8 mouse cellular contexts compared by ENCODE assay signal in the genomic region with DNA sequence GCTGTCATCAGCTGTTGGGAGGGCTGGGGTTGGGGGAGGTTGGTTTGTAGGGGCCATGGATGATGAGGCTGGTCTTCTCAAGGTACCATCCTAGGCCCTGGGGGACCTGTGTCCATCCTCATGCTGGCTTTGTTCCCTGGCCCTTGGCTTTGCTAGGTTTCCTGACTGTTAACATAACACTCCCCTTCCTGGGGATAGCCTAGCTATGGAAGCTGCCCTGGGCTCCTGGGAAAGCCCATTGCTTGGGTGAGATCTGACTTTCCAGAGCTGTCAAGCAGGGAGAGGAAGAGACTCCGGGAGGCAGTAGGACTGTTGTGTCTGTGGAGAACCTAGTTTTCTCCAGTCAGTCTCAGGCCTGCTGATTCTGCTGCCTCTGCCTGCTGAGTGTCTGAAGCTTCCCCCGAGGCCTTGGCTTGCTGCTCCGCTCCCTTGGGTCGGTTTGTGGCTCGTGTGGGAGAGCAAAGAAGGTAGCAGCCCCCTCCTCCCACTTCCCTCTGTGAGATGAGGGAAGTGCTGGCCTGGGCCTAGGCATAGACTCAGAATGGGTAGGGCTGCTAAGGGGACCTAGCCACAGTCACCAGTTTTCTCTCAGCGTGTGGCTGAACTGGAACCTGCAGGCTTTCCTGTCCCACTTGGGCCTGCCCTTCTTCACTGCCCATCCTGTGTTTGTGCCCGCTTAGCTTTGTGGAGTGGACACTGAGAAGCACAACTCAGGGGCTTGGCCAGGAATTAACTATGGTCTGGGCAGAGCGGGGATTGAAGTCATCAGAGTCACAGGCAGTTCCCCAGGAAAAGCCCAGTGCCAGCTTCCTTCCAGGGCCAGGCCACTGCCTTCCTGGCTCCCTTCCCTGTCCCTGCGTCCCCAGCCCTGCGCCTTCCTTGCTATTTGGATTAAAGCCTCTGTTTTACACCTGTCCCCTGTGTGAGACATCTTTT. TPM values are rescaled to one million over a fixed set of nuclear protein-coding genes. Genes with fewer than 3 reads are reported as not detected.
DNase-seq lines count a peak whose midpoint lies in the region; ATAC-seq and TF ChIP-seq lines count a peak whose summit lies in the region.

No protein-coding gene starts in this region.

- H3K36me3 ChIP-seq in heart, adult 2 months (ENCODE audit: control insufficient read depth, insufficient read depth, low read length) = peaks cover 20% of the 10 kb centered on the region
- H3K36me3 ChIP-seq in embryonic facial prominence, embryonic 14.5 days (ENCODE audit: control insufficient read depth, insufficient read depth, low read length) = peaks cover 71% of the 10 kb centered on the region
- peaks cover 71% of the 10 kb centered on the region for H3K36me3 ChIP-seq in lung, embryonic 14.5 days (ENCODE audit: insufficient read depth)
- peaks cover 52% of the 10 kb centered on the region for H3K36me3 ChIP-seq in midbrain, embryonic 14.5 days (ENCODE audit: control insufficient read depth, insufficient read depth, low read length)

- peak; percentile 22; the same call in 1 of the 2 replicates for TF ChIP-seq POLR2A in heart, adult 2 months (IDR thresholded peaks at IDR 0.05; ENCODE audit: insufficient read depth, low read depth, low read length)
- TF ChIP-seq POLR2A in cerebellum, adult 2 months (IDR thresholded peaks at IDR 0.05; ENCODE audit: borderline replicate concordance, insufficient read depth, low read length) = no peak

- H3K9ac ChIP-seq in heart, adult 2 months (ENCODE audit: low read depth, low read length) = peak overlapping the region; percentile 58
- H3K9ac ChIP-seq in embryonic facial prominence, embryonic 14.5 days (ENCODE audit: low read depth, low read length) = 0 out of 2 replicates have a peak overlapping the region, but pooled peaks have one; percentile 5
- no peak overlapping the region for H3K9ac ChIP-seq in lung, embryonic 14.5 days
- H3K9ac ChIP-seq in midbrain, embryonic 14.5 days (replicated peaks; ENCODE audit: low read length) = no peak overlapping the region

- WGBS in heart, adult 2 months = 19% methylated on average over 10 of the region's 10 CpGs
- 12% methylated on average over 10 of the region's 10 CpGs for WGBS in cerebellum, adult 2 months
- 70% methylated on average over 10 of the region's 10 CpGs for WGBS in embryonic facial prominence, embryonic 14.5 days
- WGBS in lung, embryonic 14.5 days = 77% methylated on average over 10 of the region's 10 CpGs
- WGBS in midbrain, embryonic 14.5 days = 89% methylated on average over 10 of the region's 10 CpGs

- no peak for TF ChIP-seq EP300 in heart, adult 2 months (IDR thresholded peaks at IDR 0.05; ENCODE audit: insufficient read depth, low read depth, low read length)

- no peak for ATAC-seq in embryonic facial prominence, embryonic 14.5 days (ENCODE audit: low read depth)
- ATAC-seq in lung, embryonic 14.5 days (ENCODE audit: insufficient read depth) = no peak
- ATAC-seq in midbrain, embryonic 14.5 days (ENCODE audit: low FRiP score, low TSS enrichment) = no peak

- DNase-seq in heart, adult 2 months = peak; percentile 62
- no peak for DNase-seq in heart, adult 9 months (ENCODE audit: low spot score in 2 of 2)
- DNase-seq in cerebellum, adult 2 months = peak; percentile 70 to 80
- no peak for DNase-seq in embryonic facial prominence, embryonic 14.5 days (ENCODE audit: low spot score)
- DNase-seq in lung, embryonic 14.5 days = no peak
- no peak for DNase-seq in left cerebral cortex, adult 18-20 months (ENCODE audit: low spot score in 2 of 2)
- no peak for DNase-seq in urinary bladder, adult 18-20 months (ENCODE audit: low spot score in 2 of 2)
- DNase-seq in midbrain, embryonic 14.5 days = no peak

- no peak overlapping the region for H3K4me2 ChIP-seq in embryonic facial prominence, embryonic 14.5 days (ENCODE audit: low read depth, low read length)
- H3K4me2 ChIP-seq in lung, embryonic 14.5 days = no peak overlapping the region
- H3K4me2 ChIP-seq in midbrain, embryonic 14.5 days (ENCODE audit: low read length) = no peak overlapping the region

- peaks cover 55% of the 10 kb centered on the region for H3K4me1 ChIP-seq in heart, adult 2 months (ENCODE audit: control insufficient read depth, insufficient read depth, low read length)
- H3K4me1 ChIP-seq in cerebellum, adult 2 months (ENCODE audit: control insufficient read depth, insufficient read depth, low read length) = peaks cover 40% of the 10 kb centered on the region
- H3K4me1 ChIP-seq in embryonic facial prominence, embryonic 14.5 days (ENCODE audit: control insufficient read depth, insufficient read depth, low read length) = peaks cover 35% of the 10 kb centered on the region
- H3K4me1 ChIP-seq in lung, embryonic 14.5 days (ENCODE audit: insufficient read depth) = peaks cover 37% of the 10 kb centered on the region
- H3K4me1 ChIP-seq in midbrain, embryonic 14.5 days (ENCODE audit: control insufficient read depth, insufficient read depth, low read length) = peaks cover 12% of the 10 kb centered on the region

- TF ChIP-seq CTCF in heart, adult 2 months (IDR thresholded peaks at IDR 0.05) = no peak
- TF ChIP-seq CTCF in cerebellum, adult 2 months (IDR thresholded peaks at IDR 0.05; ENCODE audit: borderline replicate concordance, insufficient read depth, low read depth, low read length) = no peak
- TF ChIP-seq CTCF in lung, embryonic 14.5 days (IDR thresholded peaks at IDR 0.05; ENCODE audit: low read depth) = no peak

- intact Hi-C loops in heart, adult 2 months (cut with DNase I) = no loop called here

- no peaks in the 10 kb centered on the region for H3K79me2 ChIP-seq in heart, adult 2 months (replicated peaks; ENCODE audit: control insufficient read depth, insufficient read depth, low read length)

- H3K9me3 ChIP-seq in embryonic facial prominence, embryonic 14.5 days (ENCODE audit: control insufficient read depth, low read length) = peaks cover 13% of the 10 kb centered on the region
- peaks cover 5% of the 10 kb centered on the region; the same call in 1 of the 2 replicates for H3K9me3 ChIP-seq in lung, embryonic 14.5 days (ENCODE audit: low read depth, low read length)
- H3K9me3 ChIP-seq in midbrain, embryonic 14.5 days (ENCODE audit: control insufficient read depth, low read length) = no peaks in the 10 kb centered on the region

- H3K27ac ChIP-seq in heart, adult 2 months = peak overlapping the region; percentile 97
- H3K27ac ChIP-seq in cerebellum, adult 2 months (ENCODE audit: insufficient read depth, low read length) = peak overlapping the region; percentile 63
- peak overlapping the region; percentile 21; the same call in 1 of the 2 replicates for H3K27ac ChIP-seq in embryonic facial prominence, embryonic 14.5 days (replicated peaks; ENCODE audit: low read depth, low read length)
- peak overlapping the region; percentile 100; the same call in 1 of the 2 replicates for H3K27ac ChIP-seq in lung, embryonic 14.5 days (ENCODE audit: low read depth)
- no peak overlapping the region for H3K27ac ChIP-seq in midbrain, embryonic 14.5 days (replicated peaks; ENCODE audit: low read depth, low read length)

- no peak overlapping the region for H3K4me3 ChIP-seq in heart, adult 2 months
- H3K4me3 ChIP-seq in cerebellum, adult 2 months (replicated peaks; ENCODE audit: insufficient read depth, low read depth, low read length) = no peak overlapping the region
- no peak overlapping the region for H3K4me3 ChIP-seq in embryonic facial prominence, embryonic 14.5 days (ENCODE audit: low read depth, low read length)
- no peak overlapping the region for H3K4me3 ChIP-seq in lung, embryonic 14.5 days (ENCODE audit: low read depth, low read length)
- H3K4me3 ChIP-seq in midbrain, embryonic 14.5 days (replicated peaks; ENCODE audit: low read depth, low read length) = no peak overlapping the region

- no peaks in the 10 kb centered on the region for H3K27me3 ChIP-seq in heart, adult 2 months (ENCODE audit: control insufficient read depth, insufficient read depth, low read length)
- no peaks in the 10 kb centered on the region for H3K27me3 ChIP-seq in cerebellum, adult 2 months (ENCODE audit: control insufficient read depth, insufficient read depth, low read length)
- H3K27me3 ChIP-seq in embryonic facial prominence, embryonic 14.5 days (replicated peaks; ENCODE audit: control insufficient read depth, insufficient read depth, low read length) = no peaks in the 10 kb centered on the region
- no peaks in the 10 kb centered on the region for H3K27me3 ChIP-seq in lung, embryonic 14.5 days (ENCODE audit: insufficient read depth, low read length)
- H3K27me3 ChIP-seq in midbrain, embryonic 14.5 days (ENCODE audit: control insufficient read depth, insufficient read depth, low read length) = no peaks in the 10 kb centered on the region

RNA-seq across cellular contexts. Expression of a gene that starts 26.9 kb away (rescaled TPM):
- total RNA-seq in heart, adult 2 months (2021) = 1 to 10 TPM; 2.8 to 3.0 TPM
- 3.4 and 5.6 TPM in 2 replicates for polyA plus RNA-seq in heart, adult 2 months (2012; rRNA removed)
- 5.1 and 7.5 TPM in 2 replicates for polyA plus RNA-seq in cerebellum, adult 2 months (2012; rRNA removed)
- 3.4 TPM in 2 replicates for polyA plus RNA-seq in embryonic facial prominence, embryonic 14.5 days (2014; fragmentation: Nextera tagmentation; extraction: Ambion mirVana)
- polyA plus RNA-seq in lung, embryonic 14.5 days (2014; fragmentation: Nextera tagmentation; extraction: Ambion mirVana) = 4.7 and 4.9 TPM in 2 replicates
- total RNA-seq in left cerebral cortex, adult 18-20 months (2021) = 10 to 100 TPM; 30.3 to 30.4 TPM
- polyA plus RNA-seq in midbrain, embryonic 14.5 days (2014; fragmentation: Nextera tagmentation; extraction: Ambion mirVana) = 3.7 and 4.3 TPM in 2 replicates

RNA-seq across cellular contexts. Expression of a gene that starts 31.3 kb away (rescaled TPM):
- 10 to 100 TPM; 82.7 to 91.2 TPM for total RNA-seq in heart, adult 2 months (2021)
- polyA plus RNA-seq in heart, adult 2 months (2012; rRNA removed) = 88.7 and 107 TPM in 2 replicates
- 204 and 207 TPM in 2 replicates for polyA plus RNA-seq in cerebellum, adult 2 months (2012; rRNA removed)
- polyA plus RNA-seq in embryonic facial prominence, embryonic 14.5 days (2014; fragmentation: Nextera tagmentation; extraction: Ambion mirVana) = 70.2 and 77.1 TPM in 2 replicates
- 85.7 and 95.5 TPM in 2 replicates for polyA plus RNA-seq in lung, embryonic 14.5 days (2014; fragmentation: Nextera tagmentation; extraction: Ambion mirVana)
- 100 to 1,000 TPM; 182 to 189 TPM for total RNA-seq in left cerebral cortex, adult 18-20 months (2021)
- 86.7 and 115 TPM in 2 replicates for polyA plus RNA-seq in midbrain, embryonic 14.5 days (2014; fragmentation: Nextera tagmentation; extraction: Ambion mirVana)

RNA-seq across cellular contexts. Expression of a gene that starts 31.5 kb away (rescaled TPM):
- total RNA-seq in heart, adult 2 months (2021) = 100 to 1,000 TPM; 452 to 542 TPM
- polyA plus RNA-seq in heart, adult 2 months (2012; rRNA removed) = 695 and 713 TPM in 2 replicates
- 50.9 and 52.1 TPM in 2 replicates for polyA plus RNA-seq in cerebellum, adult 2 months (2012; rRNA removed)
- polyA plus RNA-seq in embryonic facial prominence, embryonic 14.5 days (2014; fragmentation: Nextera tagmentation; extraction: Ambion mirVana) = 43.5 and 46.9 TPM in 2 replicates
- polyA plus RNA-seq in lung, embryonic 14.5 days (2014; fragmentation: Nextera tagmentation; extraction: Ambion mirVana) = 28.0 and 30.3 TPM in 2 replicates
- total RNA-seq in left cerebral cortex, adult 18-20 months (2021) = 10 to 100 TPM; 53.7 to 57.3 TPM
- 22.2 and 24.0 TPM in 2 replicates for polyA plus RNA-seq in midbrain, embryonic 14.5 days (2014; fragmentation: Nextera tagmentation; extraction: Ambion mirVana)

RNA-seq across cellular contexts. Expression of a gene that starts 55.1 kb away (rescaled TPM):
- 1 to 10 TPM; 5.9 to 9.0 TPM for total RNA-seq in heart, adult 2 months (2021)
- 23.5 and 25.1 TPM in 2 replicates for polyA plus RNA-seq in heart, adult 2 months (2012; rRNA removed)
- polyA plus RNA-seq in cerebellum, adult 2 months (2012; rRNA removed) = 50.5 and 55.9 TPM in 2 replicates
- 28.5 and 29.0 TPM in 2 replicates for polyA plus RNA-seq in embryonic facial prominence, embryonic 14.5 days (2014; fragmentation: Nextera tagmentation; extraction: Ambion mirVana)
- polyA plus RNA-seq in lung, embryonic 14.5 days (2014; fragmentation: Nextera tagmentation; extraction: Ambion mirVana) = 32.6 and 34.2 TPM in 2 replicates
- 10 to 100 TPM; 24.2 to 27.5 TPM for total RNA-seq in left cerebral cortex, adult 18-20 months (2021)
- polyA plus RNA-seq in midbrain, embryonic 14.5 days (2014; fragmentation: Nextera tagmentation; extraction: Ambion mirVana) = 56.3 and 57.2 TPM in 2 replicates

Comparison
In these comparisons a context has a peak if more than half of its experiments do, and no peak if none do; other contexts are left out.
1. DNase-seq: peak in heart, adult 2 months (2 of 2) and cerebellum, adult 2 months (2 of 2); none in heart, adult 9 months (0 of 2), embryonic facial prominence, embryonic 14.5 days (single experiment), lung, embryonic 14.5 days (single experiment), left cerebral cortex, adult 18-20 months (0 of 2), urinary bladder, adult 18-20 months (0 of 2) and midbrain, embryonic 14.5 days (single experiment).
2. H3K9ac ChIP-seq: peak in heart, adult 2 months (single experiment) and embryonic facial prominence, embryonic 14.5 days (single experiment); none in lung, embryonic 14.5 days (single experiment) and midbrain, embryonic 14.5 days (single experiment).
3. RNA of a gene that starts 31.5 kb away (polyA plus RNA-seq): 695 to 713 TPM in heart, adult 2 months; 50.9 to 52.1 TPM in cerebellum, adult 2 months, 43.5 to 46.9 TPM in embryonic facial prominence, embryonic 14.5 days, 28.0 to 30.3 TPM in lung, embryonic 14.5 days and 22.2 to 24.0 TPM in midbrain, embryonic 14.5 days; every median in the first group is over 10 times any median in the second.